Mouse (Mus musculus) adrenal gland, adult 18-20 months (tissue): Measurements from ENCODE around the gene Tnk2. TPM values are rescaled to one million over a fixed set of nuclear protein-coding genes. Genes with fewer than 3 reads are reported as not detected.

ENCODE experiments used
- DNase-seq, 2 experiments: peaks; one replicate each; pipeline ENCODE4 v3.0.0; 2021 to 2022; ENCODE audit warnings: low spot score in 2 of 2
- total RNA-seq, 2 experiments: library from RNA; stranded (reverse); gene quantifications; 1 replicate in 1 of 2; 2 replicates in 1 of 2; pipeline ENCODE4 v1.2.3; 2021

The Tnk2 gene
- total RNA-seq, 2 experiments from 2014 or later = 29.9 to 33.1 TPM

GRCm38 (mm10) chr16:32672861-32673560 lies 29.3 kb downstream of the Tnk2 start:
- DNase-seq = no peak

- no peak for DNase-seq
Measured at GRCm38 (mm10) chr16:32674121-32674740, 30.6 kb downstream of the Tnk2 start.

- no peak for DNase-seq
Measured at GRCm38 (mm10) chr16:32677040-32677700, 33.5 kb downstream of the Tnk2 start.

- no peak for DNase-seq
Measured at GRCm38 (mm10) chr16:32677903-32678302, 34.2 kb downstream of the Tnk2 start.

GRCm38 (mm10) chr16:32678812-32679211 lies 35.1 kb downstream of the Tnk2 start:
- DNase-seq = no peak

- DNase-seq = no peak
Measured at GRCm38 (mm10) chr16:32679976-32680375, 36.3 kb downstream of the Tnk2 start.

GRCm38 (mm10) chr16:32680806-32681205 lies 37.1 kb downstream of the Tnk2 start:
- no peak for DNase-seq

GRCm38 (mm10) chr16:32682194-32682593 lies 38.5 kb downstream of the Tnk2 start:
- DNase-seq = peak; percentile 71 to 73

GRCm38 (mm10) chr16:32682841-32683240 lies 39.2 kb downstream of the Tnk2 start:
- DNase-seq = no peak

- DNase-seq = no peak
Measured at GRCm38 (mm10) chr16:32683343-32683742, 39.7 kb downstream of the Tnk2 start.

GRCm38 (mm10) chr16:32685405-32685804 lies 41.7 kb downstream of the Tnk2 start:
- DNase-seq = no peak

- DNase-seq = no peak
Measured at GRCm38 (mm10) chr16:32685998-32686397, 42.3 kb downstream of the Tnk2 start.

GRCm38 (mm10) chr16:32687221-32687620 lies 43.5 kb downstream of the Tnk2 start:
- no peak for DNase-seq

GRCm38 (mm10) chr16:32688770-32689169 lies 45.1 kb downstream of the Tnk2 start:
- no peak for DNase-seq

- peak; percentile 65 to 73 for DNase-seq
Measured at GRCm38 (mm10) chr16:32689501-32689900, 45.8 kb downstream of the Tnk2 start.

GRCm38 (mm10) chr16:32696841-32697464 lies 53.3 kb downstream of the Tnk2 start:
- no peak for DNase-seq

GRCm38 (mm10) chr16:32697665-32698446 lies 54.2 kb downstream of the Tnk2 start:
- no peak for DNase-seq

GRCm38 (mm10) chr16:32698550-32698949 lies 54.9 kb downstream of the Tnk2 start:
- no peak for DNase-seq

GRCm38 (mm10) chr16:32703312-32703912 lies 59.7 kb downstream of the Tnk2 start:
- DNase-seq = no peak

GRCm38 (mm10) chr16:32705606-32706005 lies 61.9 kb downstream of the Tnk2 start:
- no peak for DNase-seq
